Mouse (Mus musculus) kidney, adult 2 months (tissue): Measurements from ENCODE around the gene Olfr1288. TPM values are rescaled to one million over a fixed set of nuclear protein-coding genes. Genes with fewer than 3 reads are reported as not detected.

Experiments used
- DNase-seq: peaks from one replicate; pipeline ENCODE4 v3.0.0; 2021
- H3K27ac ChIP-seq: fragments of 200-500 bp; 2 replicates; pipeline ENCODE4 v1.5.1; 2012; ENCODE audit warnings: low read depth, low read length, control low read depth, inconsistent platforms; ENCODE audit not compliant: insufficient read depth
- H3K27me3 ChIP-seq: fragments of 200-500 bp; replicated peaks from 2 replicates; pipeline ENCODE4 v1.6.1; 2012; ENCODE audit warnings: mild to moderate bottlenecking, moderate library complexity, low read length, inconsistent platforms; ENCODE audit not compliant: control insufficient read depth, insufficient read depth
- H3K36me3 ChIP-seq: fragments of 200-500 bp; 2 replicates; pipeline ENCODE4 v1.6.1; 2012; ENCODE audit warnings: mild to moderate bottlenecking, moderate library complexity, low read length, inconsistent platforms; ENCODE audit not compliant: control insufficient read depth, insufficient read depth
- H3K4me1 ChIP-seq: fragments of 200-500 bp; 2 replicates; pipeline ENCODE4 v1.6.1; 2011; ENCODE audit warnings: low read length; ENCODE audit not compliant: control insufficient read depth, insufficient read depth
- H3K4me3 ChIP-seq: fragments of 200-500 bp; 2 replicates; pipeline ENCODE4 v1.5.1; 2011; ENCODE audit warnings: mild to moderate bottlenecking, low read depth, low read length, control low read depth; ENCODE audit not compliant: insufficient read depth
- CTCF ChIP-seq: fragments of 200-500 bp; conservative IDR thresholded peaks from 2 replicates; pipeline ENCODE4 v1.5.1; 2011; ENCODE audit warnings: low read depth, mild to moderate bottlenecking, control low read depth, low read length, moderate library complexity, mixed read lengths; ENCODE audit not compliant: insufficient read depth, insufficient read length
- POLR2A ChIP-seq: fragments of 200-500 bp; IDR thresholded peaks from one replicate; pipeline ENCODE4 v1.6.1; 2011; ENCODE audit warnings: low read depth, low read length, control low read depth
- WGBS: fragments of 180-500 bp; shearing (Covaris S2); methylation state at CpG from one replicate; pipeline ENCODE4 v1.1.7; 2018; 5-methylcytosine and 5-hydroxymethylcytosine counted together
- polyA plus RNA-seq: library from polyadenylated mRNA; depleted of rRNA; stranded (reverse); fragments of >200 nt; gene quantifications from 2 replicates; pipeline ENCODE4 v1.2.3, GENCODE M21; 2012; rRNA removed

The Olfr1288 gene
- polyA plus RNA-seq: not detected in 2 replicates

DNA sequence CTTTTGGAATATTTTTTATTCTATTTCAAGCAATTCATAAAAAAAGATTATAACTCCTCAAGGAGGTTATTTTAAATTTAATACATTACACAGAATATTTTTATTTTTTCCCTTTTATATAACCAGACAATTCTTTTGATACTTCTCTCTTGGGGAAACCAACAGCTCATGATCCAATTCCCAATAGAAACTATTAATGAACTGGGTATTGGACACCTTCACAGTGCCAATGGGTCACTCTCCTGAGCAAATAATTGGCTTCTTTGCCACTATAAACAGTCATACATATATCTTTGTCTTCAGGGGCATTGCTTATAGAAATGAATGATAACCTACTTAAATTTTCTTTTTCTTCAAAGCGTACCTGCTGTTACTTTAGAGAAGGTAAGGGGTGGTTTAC, at the start of gene Olfr1288:
TSS of gene Olfr1288 (plus strand) at position 301 of the 400 bp plus-strand sequence.
- H3K36me3 ChIP-seq: no peaks in the 10 kb centered on the region
- H3K27me3 ChIP-seq: no peaks in the 10 kb centered on the region
- H3K4me1 ChIP-seq: no peaks in the 10 kb centered on the region
- WGBS: 93% methylated on average over 1 of the region's 1 CpGs
- no peak within 1 kb of the TSS for H3K27ac ChIP-seq
- DNase-seq: no peak
- no peak within 1 kb of the TSS for H3K4me3 ChIP-seq
- TF ChIP-seq CTCF (no peak), POLR2A (no peak)

DNA sequence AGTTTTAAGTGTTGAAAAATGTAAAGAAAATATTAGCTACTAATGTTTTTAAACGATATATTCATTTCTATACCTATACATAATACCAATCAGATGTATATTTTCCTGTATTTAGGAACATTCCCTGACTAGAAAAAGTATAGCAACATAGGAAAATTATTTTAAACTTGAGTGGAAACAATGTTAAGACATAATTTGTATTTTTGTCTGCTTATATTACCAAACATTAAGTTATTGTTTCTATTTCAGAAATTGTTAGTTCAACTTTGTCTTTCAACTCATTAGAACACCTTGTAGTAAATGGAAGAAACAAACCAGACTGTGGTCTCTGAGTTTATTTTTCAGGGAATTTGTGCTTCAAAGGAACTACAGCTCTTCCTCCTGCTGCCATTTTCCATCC, 25.1 kb upstream of the Olfr1288 start, which contains the start of gene Olfr1287:
TSS of gene Olfr1287 (plus strand) at position 301 of the 400 bp plus-strand sequence.
- Histone ChIP-seq H3K36me3 (no peaks in the 10 kb centered on the region), H3K4me1 (no peaks in the 10 kb centered on the region), H3K27ac (no peak within 1 kb of the TSS), H3K27me3 (no peaks in the 10 kb centered on the region), H3K4me3 (no peak within 1 kb of the TSS)
- WGBS: 68% methylated on average over 1 of the region's 1 CpGs
- no peak for DNase-seq
- no peak for TF ChIP-seq POLR2A
- no peak for TF ChIP-seq CTCF

DNA sequence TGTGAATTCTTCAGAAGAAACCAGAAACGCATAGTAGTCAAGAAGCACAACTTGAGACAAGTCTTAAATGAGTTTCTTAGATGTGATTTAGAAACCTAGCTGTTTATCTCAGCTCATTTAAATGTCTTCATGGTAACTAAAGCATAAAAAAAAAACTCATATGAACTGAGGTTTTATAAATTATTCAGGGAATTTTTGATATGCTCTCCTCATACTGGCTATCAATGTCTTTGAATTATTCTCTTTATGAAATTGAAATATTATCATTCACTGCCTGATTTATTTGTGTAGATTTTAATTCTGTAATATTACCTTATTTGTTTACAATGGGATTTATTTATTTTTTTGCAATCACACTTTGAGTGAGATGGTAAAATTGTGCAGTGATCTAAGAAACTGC, 6.6 kb downstream of the Olfr1288 start, which contains the start of gene Olfr1289:
TSS of gene Olfr1289 (plus strand) at position 301 of the 400 bp plus-strand sequence.
- Histone ChIP-seq H3K27ac (no peak within 1 kb of the TSS), H3K27me3 (no peaks in the 10 kb centered on the region), H3K36me3 (no peaks in the 10 kb centered on the region), H3K4me1 (no peaks in the 10 kb centered on the region), H3K4me3 (no peak within 1 kb of the TSS)
- TF ChIP-seq CTCF (no peak), POLR2A (no peak)
- no peak for DNase-seq
- WGBS: 66% methylated on average over 1 of the region's 1 CpGs

DNA sequence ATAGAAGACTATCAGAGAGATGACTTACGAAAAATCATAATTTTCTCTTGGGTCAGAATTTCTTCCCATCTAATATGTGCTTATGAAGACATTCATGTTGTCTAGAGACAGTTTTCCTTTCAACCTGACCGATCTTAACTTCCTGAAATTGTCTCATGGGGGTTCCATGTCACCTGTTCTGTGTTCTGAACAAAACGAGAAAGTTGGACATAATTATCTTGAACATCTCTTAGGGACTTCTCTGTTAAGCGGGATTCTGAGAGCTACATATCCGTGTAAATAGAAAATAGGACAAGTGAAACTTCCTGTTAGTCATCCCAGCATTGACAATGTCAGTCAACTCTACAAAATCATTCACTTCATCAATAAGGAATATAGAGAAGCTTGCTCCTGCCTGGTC, 19.8 kb downstream of the Olfr1288 start, which contains the start of gene Olfr1290:
TSS of gene Olfr1290 (minus strand) at position 101 of the 400 bp plus-strand sequence.
- Histone ChIP-seq H3K4me1 (no peaks in the 10 kb centered on the region), H3K27ac (no peak within 1 kb of the TSS), H3K4me3 (no peak within 1 kb of the TSS), H3K27me3 (no peaks in the 10 kb centered on the region), H3K36me3 (no peaks in the 10 kb centered on the region)
- WGBS: 76% methylated on average over 5 of the region's 5 CpGs
- TF ChIP-seq CTCF: no peak
- TF ChIP-seq POLR2A: no peak
- no peak for DNase-seq

DNA sequence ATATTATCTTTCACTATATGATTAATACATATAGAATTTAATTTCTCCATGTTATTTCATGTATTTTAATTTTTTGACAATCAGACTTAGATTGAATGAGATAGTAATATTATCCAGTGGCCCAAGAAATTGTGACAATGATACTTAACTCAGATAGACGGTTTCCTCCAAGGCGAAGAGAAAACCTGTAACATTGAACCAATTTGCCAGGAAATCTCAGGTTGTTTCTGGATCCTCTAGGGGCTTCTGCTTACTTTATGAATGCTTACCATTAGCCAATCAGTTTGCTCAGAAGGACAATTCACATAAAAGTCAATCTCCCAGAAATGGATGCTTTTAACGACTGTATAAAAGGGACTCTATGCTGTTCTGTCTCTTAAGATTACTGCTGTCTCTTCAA, 23.0 kb downstream of the Olfr1288 start, which contains the start of gene Olfr1291-ps1:
TSS of gene Olfr1291-ps1 (plus strand) at position 301 of the 400 bp plus-strand sequence.
- TF ChIP-seq POLR2A (no peak), CTCF (no peak)
- H3K36me3 ChIP-seq: no peaks in the 10 kb centered on the region
- WGBS: 81% methylated on average over 3 of the region's 3 CpGs
- DNase-seq: no peak
- H3K4me1 ChIP-seq: no peaks in the 10 kb centered on the region
- no peak within 1 kb of the TSS for H3K4me3 ChIP-seq
- H3K27me3 ChIP-seq: no peaks in the 10 kb centered on the region
- no peak within 1 kb of the TSS for H3K27ac ChIP-seq

DNA sequence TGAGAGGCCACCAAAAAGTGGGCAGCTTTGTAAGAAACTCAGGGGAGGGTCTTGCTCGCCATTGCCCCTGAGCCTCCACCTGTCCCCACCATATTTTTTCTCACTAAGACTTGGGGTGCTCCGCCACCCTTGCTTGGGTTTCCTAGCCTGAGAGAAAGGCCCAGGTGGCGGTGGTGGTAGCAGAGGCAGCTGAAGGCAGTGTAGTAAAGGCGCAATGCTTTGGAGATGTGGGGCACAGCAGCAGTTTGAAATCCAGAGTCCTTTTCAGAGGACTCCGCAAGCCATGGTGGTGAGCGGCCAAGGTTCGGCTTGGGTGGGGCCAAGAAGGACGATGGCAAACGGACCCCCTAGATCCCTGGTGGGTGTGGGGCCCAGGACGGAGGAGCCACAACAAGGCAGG, 43.5 kb downstream of the Olfr1288 start:
- Histone ChIP-seq H3K4me1 (no peaks in the 10 kb centered on the region), H3K4me3 (no peak overlapping the region), H3K36me3 (no peaks in the 10 kb centered on the region), H3K27ac (no peak overlapping the region), H3K27me3 (no peaks in the 10 kb centered on the region)
- WGBS: 85% methylated on average over 10 of the region's 10 CpGs
- TF ChIP-seq POLR2A: no peak
- TF ChIP-seq CTCF: no peak
- DNase-seq: no peak

DNA sequence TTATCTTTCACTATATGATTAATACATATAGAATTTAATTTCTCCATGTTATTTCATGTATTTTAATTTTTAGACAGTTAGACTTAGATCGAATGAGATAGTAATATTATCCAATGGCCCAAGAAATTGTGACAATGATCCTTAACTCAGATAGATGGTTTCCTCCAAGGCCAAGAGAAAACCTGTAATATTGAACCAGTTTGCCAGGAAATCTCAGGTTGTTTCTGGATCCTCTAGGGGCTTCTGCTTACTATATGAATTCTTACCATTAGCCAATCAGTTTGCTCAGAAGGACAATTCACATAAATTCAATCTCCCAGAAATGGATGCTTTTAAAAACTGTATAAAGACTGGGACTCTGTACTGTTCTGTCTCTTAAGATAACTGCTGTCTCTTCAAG, 51.0 kb downstream of the Olfr1288 start, which contains the start of gene Olfr1293-ps:
TSS of gene Olfr1293-ps (plus strand) at position 301 of the 400 bp plus-strand sequence.
- H3K27ac ChIP-seq: no peak within 1 kb of the TSS
- H3K27me3 ChIP-seq: no peaks in the 10 kb centered on the region
- H3K36me3 ChIP-seq: no peaks in the 10 kb centered on the region
- H3K4me1 ChIP-seq: no peaks in the 10 kb centered on the region
- 71% methylated on average over 1 of the region's 1 CpGs for WGBS
- no peak for TF ChIP-seq CTCF
- TF ChIP-seq POLR2A: no peak
- H3K4me3 ChIP-seq: no peak within 1 kb of the TSS
- no peak for DNase-seq

Other genes with a start within 250 kb of the Olfr1288 start
- not detected in 2 replicates for gene 4930430A15Rik, start 244.5 kb upstream of the Olfr1288 start, polyA plus RNA-seq
- gene Olfr1275, start 238.8 kb upstream of the Olfr1288 start, polyA plus RNA-seq: not detected in 2 replicates
- not detected in 2 replicates for gene Olfr1276, start 219.6 kb upstream of the Olfr1288 start, polyA plus RNA-seq
- not detected in 2 replicates for gene Olfr1277, start 200.0 kb upstream of the Olfr1288 start, polyA plus RNA-seq
- gene Olfr1278, start 184.0 kb upstream of the Olfr1288 start, polyA plus RNA-seq: not detected in 2 replicates
- not detected in 2 replicates for gene Olfr1279, start 173.5 kb upstream of the Olfr1288 start, polyA plus RNA-seq
- not detected in 2 replicates for gene Olfr1280, start 160.1 kb upstream of the Olfr1288 start, polyA plus RNA-seq
- gene Olfr1281, start 147.6 kb upstream of the Olfr1288 start, polyA plus RNA-seq: not detected in 2 replicates
- gene Olfr1282, start 138.0 kb upstream of the Olfr1288 start, polyA plus RNA-seq: not detected in 2 replicates
- gene Olfr1283, start 107.3 kb upstream of the Olfr1288 start, polyA plus RNA-seq: not detected in 2 replicates
- not detected in 2 replicates for gene Olfr1284, start 98.6 kb upstream of the Olfr1288 start, polyA plus RNA-seq
- gene Olfr1286, start 51.0 kb upstream of the Olfr1288 start, polyA plus RNA-seq: not detected in 2 replicates
- not detected in 2 replicates for gene Olfr1287, start 25.0 kb upstream of the Olfr1288 start, polyA plus RNA-seq
- gene Olfr1289, start 6.7 kb downstream of the Olfr1288 start, polyA plus RNA-seq: not detected in 2 replicates
- not detected in 2 replicates for gene Olfr1290, start 19.7 kb downstream of the Olfr1288 start, polyA plus RNA-seq
- gene Olfr1291-ps1, start 23.1 kb downstream of the Olfr1288 start, polyA plus RNA-seq: not detected in 2 replicates
- not detected in 2 replicates for gene Olfr1293-ps, start 51.1 kb downstream of the Olfr1288 start, polyA plus RNA-seq
- gene Olfr1294, start 66.2 kb downstream of the Olfr1288 start, polyA plus RNA-seq: not detected in 2 replicates
- gene Olfr1295, start 95.6 kb downstream of the Olfr1288 start, polyA plus RNA-seq: not detected in 2 replicates
- gene Olfr1297, start 152.4 kb downstream of the Olfr1288 start, polyA plus RNA-seq: not detected in 2 replicates
- not detected in 2 replicates for gene Olfr1298, start 175.1 kb downstream of the Olfr1288 start, polyA plus RNA-seq
- gene Olfr1299, start 187.3 kb downstream of the Olfr1288 start, polyA plus RNA-seq: not detected in 2 replicates